Mouse (Mus musculus) embryonic stem cell, embryonic (primary cell): ENCODE measurements around the gene Brca2.

ENCODE experiments used
- CTCF ChIA-PET, 4 experiments: fragments of 300-600 bp in 2 of 4; fragments of 350-600 bp in 2 of 4; sonication (Branson Sonifier 250); formaldehyde crosslinking; loops; one replicate each; lab custom pipeline; 2022; ENCODE audit warnings: inconsistent platforms in 2 of 4; lab: Charles Lee
- POLR2A ChIA-PET, 4 experiments: fragments of 300-600 bp in 2 of 4; fragments of 350-600 bp in 2 of 4; sonication (Branson Sonifier 250); formaldehyde crosslinking; loops; one replicate each; lab custom pipeline; 2022; ENCODE audit warnings: antibody characterized with exemption in 4 of 4, inconsistent platforms in 1 of 4; lab: Charles Lee

The Brca2 gene

DNA sequence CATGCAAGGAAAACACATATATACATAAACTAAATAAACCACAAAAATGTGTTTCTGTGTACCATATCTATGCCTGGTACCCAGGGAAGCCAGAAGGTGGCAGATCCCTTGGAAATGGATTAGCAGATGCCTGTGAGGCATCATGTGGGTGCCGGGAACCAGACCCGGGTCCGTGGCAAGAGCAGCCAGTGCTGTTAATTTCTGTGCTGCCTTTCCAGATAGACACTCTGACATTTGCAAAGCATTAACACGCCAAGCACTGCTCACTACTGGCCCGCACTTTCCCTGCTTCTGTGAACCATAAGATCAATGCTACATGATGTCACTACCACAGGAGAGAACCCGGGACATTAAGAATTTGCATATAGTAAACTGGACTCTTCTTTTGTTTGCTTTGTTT lies 83.7 kb downstream of the Brca2 start:
- CTCF ChIA-PET = no interaction called here
- POLR2A ChIA-PET = no interaction called here

DNA sequence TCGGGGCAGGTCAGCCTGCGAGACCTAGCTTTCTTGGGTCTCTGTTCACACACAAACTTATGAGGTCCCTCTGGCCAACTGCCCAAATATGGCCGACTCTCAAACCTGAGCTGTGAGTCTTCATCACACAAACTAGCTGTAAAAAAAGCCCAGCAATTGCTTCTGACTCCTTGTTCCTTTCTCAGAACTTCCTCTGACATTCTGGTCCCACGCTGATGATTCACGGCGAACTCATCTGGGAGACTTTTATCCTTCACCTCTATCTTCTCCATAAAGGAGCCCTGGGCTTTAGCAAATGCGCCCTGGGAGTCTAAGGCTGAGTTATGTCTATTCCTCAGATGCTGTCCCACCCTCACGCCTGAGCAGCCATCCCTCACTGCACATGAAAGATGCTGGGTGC lies 85.2 kb downstream of the Brca2 start:
- ChIA-PET CTCF (no interaction called here), POLR2A (no interaction called here)

DNA sequence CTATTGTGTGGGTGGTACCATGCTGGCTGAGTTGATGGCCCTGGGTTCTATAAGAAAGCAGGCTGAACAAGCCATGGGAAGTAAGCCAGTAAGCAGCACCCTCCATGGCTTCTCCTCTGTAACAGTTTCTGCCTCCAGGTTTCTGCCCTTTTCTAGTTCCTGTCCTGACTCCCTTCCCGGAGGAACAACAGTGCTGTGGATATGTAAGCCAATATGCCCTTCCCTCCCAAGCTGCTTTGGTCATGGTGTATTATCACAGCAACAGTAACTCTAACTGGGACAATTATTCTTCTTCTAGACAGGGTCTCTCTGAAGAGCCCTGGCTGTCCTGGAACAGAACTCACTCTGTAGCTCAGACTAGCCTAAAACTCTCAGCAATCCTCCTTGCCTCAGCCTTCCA lies 88.7 kb downstream of the Brca2 start:
- POLR2A ChIA-PET = interaction anchor here in 2 of 4 experiments (1.2 to 1.6 kb wide), 3 partner anchors 10 to 12 kb away, joined by 3 to 10 read pairs (median 3); no protein-coding TSS in a partner anchor
- CTCF ChIA-PET = no interaction called here

DNA sequence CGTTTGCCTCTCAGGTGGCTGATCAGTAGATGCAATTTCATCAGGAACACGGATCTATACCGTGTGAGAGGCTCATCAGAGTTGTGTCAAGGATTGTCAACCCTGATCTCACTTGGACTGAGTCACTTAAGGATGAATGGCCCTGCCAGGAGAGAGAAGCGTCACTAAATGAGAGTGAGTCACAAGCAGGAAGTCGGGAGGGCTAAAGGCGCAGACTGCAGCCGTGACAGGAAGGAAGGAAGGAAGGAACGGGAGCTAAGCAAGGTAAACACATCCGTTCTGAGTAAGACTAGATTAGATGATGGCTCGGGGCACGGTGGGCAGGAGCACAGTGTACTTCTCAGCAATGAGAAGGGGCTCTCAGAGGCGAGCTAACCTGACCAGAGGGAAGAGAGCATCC lies 89.3 kb downstream of the Brca2 start:
- ChIA-PET CTCF (no interaction called here), POLR2A (interaction anchor here in 2 of 4 experiments (1.0 to 1.6 kb wide), 3 partner anchors 10 to 14 kb away, joined by 3 read pairs; no protein-coding TSS in a partner anchor)

DNA sequence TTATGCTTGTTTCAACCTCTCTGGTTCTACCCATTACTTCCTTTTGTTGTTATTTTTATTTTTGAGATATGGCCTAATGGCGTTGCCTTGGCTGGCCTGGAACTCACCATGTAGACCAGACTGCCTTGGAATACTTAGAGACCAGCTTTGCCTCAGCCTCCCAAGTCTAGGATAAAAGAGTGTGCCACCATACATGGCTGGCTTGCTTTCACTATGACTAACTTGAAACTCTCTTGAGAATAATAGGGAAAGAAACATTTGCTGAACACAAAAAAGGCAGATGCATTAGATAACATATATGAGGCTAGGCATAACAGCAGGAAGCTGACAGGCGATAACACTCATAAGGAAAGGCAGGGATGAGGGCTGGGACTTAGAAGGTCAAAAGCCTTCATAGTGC lies 91.6 kb downstream of the Brca2 start:
- ChIA-PET CTCF (no interaction called here), POLR2A (interaction anchor here in 1 of 4 experiments (0.9 to 2.4 kb wide), 2 partner anchors 16 to 19 kb away, joined by 5 to 8 read pairs; no protein-coding TSS in a partner anchor)

DNA sequence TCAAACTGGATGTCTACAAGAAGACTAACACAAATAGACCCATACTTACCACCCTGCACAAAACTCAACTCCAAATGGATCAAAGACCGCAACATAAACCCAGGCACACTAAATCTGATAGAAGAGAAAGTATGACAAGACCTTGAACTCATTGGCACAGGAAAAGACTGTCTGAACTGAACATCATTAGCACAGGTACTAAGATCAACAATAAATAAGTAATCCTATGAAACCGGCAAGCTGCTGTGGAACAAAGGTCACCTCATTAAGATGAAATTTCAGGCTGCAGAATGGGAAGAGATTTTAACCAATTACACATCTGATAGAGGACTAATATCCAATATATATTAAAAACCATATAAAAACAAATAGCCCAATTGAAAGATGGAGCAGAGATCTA lies 93.8 kb downstream of the Brca2 start:
- POLR2A ChIA-PET = interaction anchor here in 1 of 4 experiments (0.6 kb wide), 1 partner anchor 22 kb away, joined by 3 read pairs; no protein-coding TSS in a partner anchor
- CTCF ChIA-PET = no interaction called here

DNA sequence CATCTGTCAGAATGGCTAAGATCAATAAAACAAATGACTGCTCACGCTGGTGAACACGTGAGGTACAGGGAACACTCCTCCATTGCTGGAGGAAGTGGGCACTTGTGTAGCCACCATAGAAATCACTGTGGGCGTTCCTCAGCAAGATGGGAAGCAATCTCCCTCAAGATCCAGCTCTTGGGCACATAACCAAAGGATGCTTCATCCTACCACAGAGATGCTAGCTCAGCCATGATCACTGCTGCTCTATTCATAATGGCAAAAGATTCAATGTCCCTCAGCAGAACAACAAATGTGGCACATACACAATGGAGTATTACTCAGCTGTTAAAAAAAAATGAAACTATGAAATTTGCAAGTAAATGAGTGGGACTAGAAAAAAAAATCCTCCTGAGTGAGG lies 94.3 kb downstream of the Brca2 start:
- POLR2A ChIA-PET = no interaction called here
- CTCF ChIA-PET = no interaction called here

DNA sequence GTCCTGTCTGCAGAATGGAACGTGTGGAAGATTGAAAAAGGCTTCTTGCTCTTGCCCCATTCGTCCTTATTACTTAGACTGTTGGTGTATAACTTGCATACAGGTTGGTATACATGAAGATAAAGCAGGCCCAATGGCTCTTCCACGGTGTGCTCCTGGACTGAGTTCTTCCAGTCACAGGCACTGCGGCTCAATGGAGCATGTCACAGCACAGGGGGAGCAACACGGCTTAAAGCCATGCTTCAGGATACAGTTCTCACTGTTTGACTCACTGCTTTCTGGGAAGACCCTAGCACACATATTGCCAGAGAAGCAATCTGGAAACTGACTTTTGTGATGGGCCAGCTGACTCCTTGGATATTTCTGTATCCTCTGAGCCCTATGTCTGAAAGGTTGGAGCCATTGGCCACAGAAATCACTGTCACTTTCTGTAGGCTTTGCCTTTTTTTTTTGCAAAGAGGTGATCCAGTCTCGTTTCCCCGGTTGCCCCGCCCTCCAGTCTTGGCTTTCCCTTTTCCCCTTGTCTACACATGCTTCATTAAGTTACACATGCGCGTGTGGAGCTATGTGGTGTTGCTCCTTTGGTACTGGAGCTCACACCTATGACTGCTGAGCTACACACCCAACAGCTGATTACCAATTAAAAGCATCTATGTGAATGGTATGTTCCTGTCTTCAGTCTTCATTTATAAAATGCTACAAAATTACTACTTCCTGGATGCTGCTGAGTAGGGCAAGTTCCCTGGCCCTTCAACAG lies 96.3 kb downstream of the Brca2 start:
- ChIA-PET POLR2A (interaction anchor here in 1 of 4 experiments (0.6 to 1.3 kb wide), 3 partner anchors 9 to 26 kb away, joined by 3 to 6 read pairs (median 4); no protein-coding TSS in a partner anchor), CTCF (interaction anchor here in 1 of 4 experiments (1.1 kb wide), 1 partner anchor 177 kb away, joined by 3 read pairs; no protein-coding TSS in a partner anchor)
